Mouse (Mus musculus): ENCODE data around the gene Gm8909. TPM values are rescaled to one million over a fixed set of nuclear protein-coding genes. Genes with fewer than 3 reads are reported as not detected.

Gene Gm8909
- polyA plus RNA-seq, 1 experiment from 2014 or later = not detected

Other genes with a start within 250 kb of the Gm8909 start
- gene Abcf1, start 198.8 kb downstream of the Gm8909 start, polyA plus RNA-seq (2015; fragmentation: Nextera tagmentation; extraction: Ambion mirVana) = 37.4 and 47.0 TPM in 2 replicates
- 9.3 and 10.8 TPM in 2 replicates for gene Gnl1, start 188.7 kb downstream of the Gm8909 start, polyA plus RNA-seq (2015; fragmentation: Nextera tagmentation; extraction: Ambion mirVana)
- gene Prr3, start 188.3 kb downstream of the Gm8909 start, polyA plus RNA-seq (2015; fragmentation: Nextera tagmentation; extraction: Ambion mirVana) = 5.5 and 6.8 TPM in 2 replicates
- gene H2-T24, start 148.0 kb downstream of the Gm8909 start, polyA plus RNA-seq (2015; fragmentation: Nextera tagmentation; extraction: Ambion mirVana) = 8.2 and 9.2 TPM in 2 replicates
- 52.8 and 65.8 TPM in 2 replicates for gene H2-T23, start 135.7 kb downstream of the Gm8909 start, polyA plus RNA-seq (2015; fragmentation: Nextera tagmentation; extraction: Ambion mirVana)
- 11.9 and 13.2 TPM in 2 replicates for gene H2-T22, start 125.8 kb downstream of the Gm8909 start, polyA plus RNA-seq (2015; fragmentation: Nextera tagmentation; extraction: Ambion mirVana)
- not detected in 2 replicates for gene Gm6034, start 125.6 kb downstream of the Gm8909 start, polyA plus RNA-seq (2015; fragmentation: Nextera tagmentation; extraction: Ambion mirVana)
- not detected in 2 replicates for gene Gm11127, start 110.2 kb downstream of the Gm8909 start, polyA plus RNA-seq (2015; fragmentation: Nextera tagmentation; extraction: Ambion mirVana)
- gene Gm19684, start 46.9 kb downstream of the Gm8909 start, polyA plus RNA-seq (2015; fragmentation: Nextera tagmentation; extraction: Ambion mirVana) = not detected in 2 replicates
- not detected in 2 replicates for gene Gm7030, start 39.1 kb downstream of the Gm8909 start, polyA plus RNA-seq (2015; fragmentation: Nextera tagmentation; extraction: Ambion mirVana)
- gene H2-T3, start 21.8 kb upstream of the Gm8909 start, polyA plus RNA-seq (2015; fragmentation: Nextera tagmentation; extraction: Ambion mirVana) = not detected in 2 replicates
- gene Rpp21, start 89.5 kb upstream of the Gm8909 start, polyA plus RNA-seq (2015; fragmentation: Nextera tagmentation; extraction: Ambion mirVana) = 58.7 and 64.0 TPM in 2 replicates
- 4.6 and 5.3 TPM in 2 replicates for gene Trim39, start 103.7 kb upstream of the Gm8909 start, polyA plus RNA-seq (2015; fragmentation: Nextera tagmentation; extraction: Ambion mirVana)
- gene H2-M10.2, start 118.0 kb upstream of the Gm8909 start, polyA plus RNA-seq (2015; fragmentation: Nextera tagmentation; extraction: Ambion mirVana) = not detected in 2 replicates
- gene H2-M10.1, start 157.6 kb upstream of the Gm8909 start, polyA plus RNA-seq (2015; fragmentation: Nextera tagmentation; extraction: Ambion mirVana) = not detected in 2 replicates
- not detected in 2 replicates for gene H2-M10.3, start 199.9 kb upstream of the Gm8909 start, polyA plus RNA-seq (2015; fragmentation: Nextera tagmentation; extraction: Ambion mirVana)

Measured in liver, embryonic 15.5 days (tissue).